Mouse (Mus musculus) frontal cortex, postnatal 14 days (tissue): Measurements from ENCODE around the gene Cdiptos.

ENCODE experiments used
- DNase-seq, 2 experiments: peaks; one replicate each; pipeline ENCODE4 v3.0.0; 2022; ENCODE audit warnings: low spot score in 2 of 2

Gene Cdiptos

DNA sequence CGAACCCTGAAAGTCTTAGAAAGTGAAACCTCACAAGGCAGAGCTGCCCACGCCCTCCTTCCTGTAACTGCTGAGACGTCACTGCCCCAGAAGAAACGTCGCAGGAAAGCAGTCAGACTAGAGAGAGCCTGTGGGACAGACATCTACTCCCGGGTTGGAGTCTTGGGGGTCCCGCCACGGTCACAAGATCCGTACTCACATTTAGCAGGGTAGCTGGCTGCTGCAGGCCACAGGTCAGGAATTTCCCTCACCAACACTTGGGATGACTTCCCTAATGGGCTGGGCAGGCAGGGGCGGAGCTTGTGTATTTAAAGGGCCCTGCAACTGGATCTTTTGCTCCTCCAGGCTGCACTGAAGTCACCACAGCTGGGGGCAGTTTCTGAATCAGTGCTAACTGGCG, 38.4 kb upstream of the Cdiptos start, which contains the start of gene Mvp:
Gene Mvp, minus strand, starts transcription at position 302 of the 400 bp plus-strand sequence.
- DNase-seq = no peak

DNA sequence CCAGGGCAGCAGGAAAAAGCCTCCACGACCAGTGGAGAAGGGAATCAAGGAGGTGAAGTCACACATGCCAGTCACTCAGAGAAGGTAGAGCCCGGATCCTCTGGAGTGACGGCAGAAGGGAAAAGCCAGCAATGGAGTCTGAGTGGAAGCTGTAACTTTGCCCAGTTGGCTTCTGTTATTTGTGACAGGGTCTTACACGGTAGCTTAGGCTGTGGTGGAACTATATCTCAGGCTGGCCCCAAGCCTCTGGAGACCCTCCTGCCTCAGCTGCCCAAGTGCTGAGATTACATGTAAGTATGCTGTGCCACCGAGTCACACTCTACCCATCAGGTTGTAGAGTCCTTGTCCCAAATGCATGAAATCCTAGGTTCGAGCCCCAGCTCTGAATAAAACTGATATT, 37.5 kb upstream of the Cdiptos start:
- DNase-seq = no peak

DNA sequence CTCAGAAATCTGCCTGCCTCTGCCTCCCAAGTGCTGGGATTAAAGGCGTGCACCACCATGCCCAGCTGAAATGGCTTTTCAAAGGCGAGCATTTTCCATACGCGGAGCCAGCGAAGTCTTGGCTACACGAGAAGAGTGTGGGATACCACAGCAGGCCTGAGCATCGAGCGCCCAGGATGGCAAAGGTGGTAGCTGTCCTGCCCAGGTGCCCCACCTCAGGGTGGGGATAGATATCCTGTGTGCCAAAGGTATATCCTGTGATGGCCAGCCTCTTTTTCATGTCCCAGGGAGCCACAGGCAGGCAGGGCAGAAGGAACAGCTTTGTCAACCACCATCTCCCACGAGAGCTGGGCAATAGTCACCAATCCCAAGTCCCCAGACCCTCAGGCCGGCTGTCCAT, 36.9 kb upstream of the Cdiptos start:
- no peak for DNase-seq

DNA sequence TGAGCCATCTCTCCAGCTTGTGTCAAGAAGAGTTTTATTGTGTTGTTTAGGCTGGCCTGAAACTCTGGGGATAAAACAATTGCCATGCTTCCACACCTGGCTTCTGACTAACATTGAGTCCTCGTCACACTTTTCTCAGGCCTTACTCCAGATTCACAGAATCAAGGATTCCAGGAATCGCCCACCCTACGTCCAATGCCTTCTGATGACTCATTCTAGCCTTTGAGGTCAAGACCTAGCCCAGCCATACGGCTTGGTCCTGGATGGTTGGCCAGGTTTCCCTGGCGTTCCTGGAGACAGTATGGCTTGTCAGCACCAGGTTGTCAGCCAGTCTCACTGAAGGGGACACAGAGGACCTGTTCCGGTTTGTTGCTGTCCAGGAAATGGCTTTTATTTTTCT, 36.5 kb upstream of the Cdiptos start:
- no peak for DNase-seq

DNA sequence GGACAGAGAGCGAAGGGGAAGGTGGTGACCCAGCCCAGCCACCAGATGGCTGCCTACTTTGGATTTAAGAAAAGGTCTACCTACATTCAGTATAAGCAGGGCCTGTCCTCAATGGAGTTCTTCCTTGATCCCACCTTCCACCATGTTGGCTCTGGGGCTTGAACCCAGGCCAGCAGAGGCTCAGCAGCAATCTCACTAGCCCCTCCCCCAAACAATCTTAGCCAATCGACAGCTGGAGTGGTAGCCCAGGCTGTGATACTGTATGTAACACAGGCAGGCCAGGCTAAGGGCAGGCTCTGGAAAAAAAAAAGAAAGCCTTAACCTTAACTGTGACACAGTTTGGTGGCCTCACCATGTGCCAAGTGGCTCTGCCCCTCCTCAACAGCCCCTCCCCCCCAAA, 35.8 kb upstream of the Cdiptos start:
- no peak for DNase-seq

DNA sequence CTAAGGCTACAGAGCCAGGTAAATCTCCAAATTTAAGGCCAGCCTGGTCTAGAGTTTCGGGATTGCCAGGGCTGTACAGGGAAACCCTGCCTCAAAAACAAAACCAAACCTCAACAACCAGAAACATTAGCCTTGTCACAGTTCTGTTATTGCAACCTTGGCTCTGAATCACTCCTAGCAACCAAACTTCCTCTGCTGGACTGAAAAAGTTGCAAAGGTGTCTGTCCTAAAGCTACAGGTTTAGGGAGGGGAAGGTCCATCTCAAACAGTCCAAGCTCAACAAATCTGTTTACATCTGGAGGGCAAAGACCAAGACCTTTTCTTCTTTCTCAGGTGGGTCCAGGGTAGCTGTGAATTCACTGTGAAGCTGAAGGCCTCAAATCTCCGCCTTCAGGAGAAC, 35.2 kb upstream of the Cdiptos start:
- no peak for DNase-seq

DNA sequence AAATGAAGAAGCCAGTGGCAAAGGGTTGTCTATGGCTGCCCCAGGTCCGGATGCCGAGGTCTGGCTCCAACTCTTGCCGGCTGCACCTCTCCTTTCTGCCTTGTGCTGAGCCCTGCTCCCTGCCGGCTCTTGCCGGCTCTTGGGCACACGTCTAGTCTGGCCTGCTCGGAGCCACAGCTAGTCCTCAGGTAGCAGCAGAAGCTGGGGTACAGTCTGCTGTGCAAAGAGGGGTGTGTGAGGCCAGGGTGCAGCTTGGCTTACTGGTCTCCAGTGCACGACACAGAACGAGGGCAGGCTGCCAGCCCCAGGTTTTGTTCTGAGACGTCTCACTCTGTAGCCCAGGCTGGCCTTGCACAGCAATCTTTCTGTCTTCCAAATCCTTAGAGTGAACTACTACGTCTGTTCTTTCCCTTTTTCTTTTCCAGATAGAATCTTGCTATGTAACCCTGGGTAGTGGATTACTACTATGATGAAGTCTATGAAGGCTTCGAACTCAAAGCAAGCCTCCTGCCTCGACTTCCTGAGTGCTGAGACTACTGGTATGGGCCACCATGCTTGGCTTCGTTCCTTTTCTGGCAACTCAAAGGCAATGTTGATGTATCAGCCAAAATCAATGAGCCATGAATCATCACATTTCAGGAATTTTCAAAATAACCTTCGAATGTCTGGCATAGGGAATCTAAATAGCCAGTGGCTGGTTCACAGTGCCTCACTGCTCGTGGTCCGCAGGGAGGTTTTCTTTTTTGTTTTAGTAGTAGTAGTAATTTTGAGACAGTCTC, 33.6 kb upstream of the Cdiptos start:
- no peak for DNase-seq

DNA sequence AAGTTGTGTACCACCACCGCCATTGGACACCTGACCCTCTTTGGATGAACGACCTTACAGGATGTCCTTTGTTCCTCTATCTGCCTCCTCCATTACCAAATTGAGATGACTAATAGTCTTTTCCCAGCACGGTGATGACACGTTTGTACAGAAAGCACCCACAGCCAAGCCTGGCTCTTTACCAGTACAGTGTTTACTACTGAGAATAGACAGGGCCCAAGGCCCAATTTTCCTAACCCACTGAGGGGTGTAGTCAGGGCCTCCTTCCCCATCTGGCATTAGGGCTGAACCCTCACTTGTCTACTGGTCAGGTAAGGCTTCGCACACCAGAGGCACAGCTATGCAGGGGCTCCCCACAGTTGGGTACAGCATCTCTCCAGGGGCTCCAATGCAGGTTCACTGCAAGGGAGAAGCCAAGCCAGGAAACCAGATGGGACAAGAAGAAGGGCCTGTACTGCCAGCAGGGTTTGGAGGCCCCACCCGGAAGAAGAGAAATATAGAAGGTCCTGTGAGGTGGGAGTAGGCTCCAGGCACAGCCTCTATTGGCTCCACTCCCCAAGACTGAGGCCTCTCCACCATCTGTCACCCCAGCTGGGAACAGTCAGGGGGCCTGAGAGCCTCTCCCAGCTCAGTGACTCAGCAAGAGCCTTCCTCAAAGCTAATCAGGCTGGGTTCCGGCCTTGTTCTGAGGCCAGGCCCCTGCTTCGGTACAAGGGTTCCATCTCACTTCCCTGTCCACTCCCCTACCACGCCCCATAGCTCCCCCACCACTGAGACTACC, 32.5 kb upstream of the Cdiptos start:
- peak in 1 of 2 experiments; percentile 57 for DNase-seq

DNA sequence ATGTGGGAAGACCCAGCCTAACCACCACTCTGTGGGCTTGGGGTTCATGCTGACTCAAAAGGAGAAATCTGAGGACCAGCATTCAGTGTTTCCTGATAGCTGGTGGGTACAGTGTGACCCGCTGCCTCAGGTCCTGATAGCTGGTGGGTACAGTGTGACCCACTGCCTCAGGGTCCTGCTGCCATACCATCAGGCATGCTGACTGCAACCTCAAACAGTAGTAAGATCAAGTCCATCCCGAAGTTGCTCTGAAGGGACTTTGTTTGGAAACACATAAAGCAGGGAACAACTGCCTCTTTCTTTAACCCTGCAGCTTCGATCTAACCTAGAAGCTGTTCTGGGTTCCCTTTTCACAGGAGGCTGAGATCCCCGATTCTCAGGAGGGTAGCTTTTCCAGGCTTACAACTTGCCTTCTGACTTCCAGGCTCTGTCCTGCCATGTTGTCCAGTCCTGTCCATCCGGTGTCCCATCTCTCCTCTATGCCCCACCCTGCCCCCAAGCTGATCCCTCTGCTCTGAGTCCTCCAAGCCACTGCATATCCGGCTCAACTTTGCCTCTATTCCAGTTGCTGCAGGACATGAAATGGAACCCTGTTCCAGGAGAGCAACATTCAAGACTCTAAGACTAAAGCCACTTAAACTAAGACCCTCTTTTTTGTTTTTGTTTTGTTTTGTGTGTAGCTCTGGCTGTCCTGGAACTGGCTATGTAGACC, 31.6 kb upstream of the Cdiptos start:
- no peak for DNase-seq

DNA sequence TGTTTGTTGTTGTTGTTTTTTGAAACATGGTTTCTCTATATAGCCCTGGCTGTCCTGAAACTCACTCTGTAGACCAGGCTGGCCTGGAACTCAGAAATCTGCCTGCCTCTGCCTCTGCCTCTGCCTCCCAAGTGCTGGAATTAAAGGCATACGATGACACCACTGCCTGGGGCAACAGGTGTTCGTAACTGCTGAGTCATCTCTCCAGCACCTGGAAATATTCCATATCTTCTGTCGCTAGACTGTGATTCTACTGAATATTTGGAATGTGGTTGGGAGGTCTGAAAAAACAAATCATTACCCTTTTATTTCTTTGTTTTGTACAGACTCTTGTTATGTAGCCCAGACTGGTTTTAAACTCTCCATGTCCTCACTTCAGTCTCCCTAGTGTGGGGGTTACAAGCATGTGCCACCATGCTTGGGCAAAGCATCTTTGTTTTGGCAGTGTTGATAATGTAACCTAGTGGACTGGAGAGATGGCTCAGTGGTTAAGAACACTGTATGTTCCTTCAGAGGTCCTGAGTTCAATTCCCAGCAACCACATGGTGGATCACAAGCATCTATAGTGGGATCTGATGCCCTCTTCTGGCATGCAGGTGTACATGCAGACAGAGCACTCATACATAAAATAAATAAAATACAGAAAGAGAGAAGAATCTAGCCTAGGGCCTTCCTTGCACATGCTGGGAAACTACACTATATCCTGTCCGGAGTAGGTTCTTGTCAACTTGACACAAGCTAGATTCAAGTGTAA, 28.4 kb upstream of the Cdiptos start:
- DNase-seq = no peak

DNA sequence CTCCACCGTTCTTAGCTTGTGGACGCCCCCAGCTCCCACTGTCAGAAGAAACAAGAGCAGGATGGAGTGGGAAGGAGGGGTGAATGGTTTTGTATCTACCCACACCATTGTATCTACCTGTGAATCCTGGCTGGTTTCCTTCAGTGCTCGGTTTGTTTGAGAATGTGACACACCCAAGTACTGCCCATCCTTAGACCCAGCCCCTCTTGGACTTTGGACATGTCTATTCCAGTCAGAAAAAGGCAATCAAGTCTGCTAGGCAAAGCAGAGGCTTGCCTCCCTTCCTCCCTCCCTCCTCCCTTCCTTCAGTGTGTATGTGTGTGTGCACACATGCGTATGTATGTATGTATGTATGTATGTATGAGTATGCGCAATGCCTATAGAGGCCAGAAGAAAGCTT, 27.7 kb upstream of the Cdiptos start:
- no peak for DNase-seq

DNA sequence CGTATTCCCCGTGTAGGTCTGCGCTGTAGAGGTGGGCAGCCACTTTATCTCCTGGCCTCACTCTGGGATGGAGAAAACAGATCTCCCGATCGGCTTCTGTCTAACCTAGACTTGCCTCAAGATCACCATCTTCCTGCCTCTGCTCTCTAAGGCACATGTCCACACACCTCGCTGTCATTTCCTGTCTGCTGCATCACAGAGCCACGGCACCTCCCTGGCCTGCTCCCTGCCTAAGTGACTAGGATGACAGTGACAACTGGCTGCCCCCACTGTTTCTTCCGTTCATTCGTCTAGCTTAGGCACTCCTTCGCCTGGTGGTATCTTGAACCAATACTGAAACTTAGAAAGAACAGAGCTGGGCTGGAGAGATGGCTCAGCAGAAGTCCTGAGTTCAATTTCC, 23.7 kb upstream of the Cdiptos start:
- DNase-seq = no peak

DNA sequence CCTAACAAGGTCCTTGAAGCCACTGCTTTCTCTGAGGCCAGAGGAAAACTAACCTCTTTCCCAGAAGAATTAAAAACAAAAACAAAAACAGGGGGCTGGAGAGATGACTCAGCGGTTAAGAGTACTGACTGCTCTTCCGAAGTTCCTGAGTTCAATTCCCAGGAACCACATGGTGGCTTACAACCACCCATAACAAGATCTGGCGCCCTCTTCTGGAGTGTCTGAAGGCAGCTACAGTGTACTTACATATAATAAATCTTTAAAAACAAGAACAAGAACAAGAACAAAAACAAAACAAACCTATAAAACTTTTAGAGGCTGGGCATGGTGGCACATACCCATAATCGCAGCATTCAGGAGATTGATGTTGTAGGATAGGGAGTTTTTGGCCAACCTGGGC, 20.6 kb upstream of the Cdiptos start:
- DNase-seq = no peak

DNA sequence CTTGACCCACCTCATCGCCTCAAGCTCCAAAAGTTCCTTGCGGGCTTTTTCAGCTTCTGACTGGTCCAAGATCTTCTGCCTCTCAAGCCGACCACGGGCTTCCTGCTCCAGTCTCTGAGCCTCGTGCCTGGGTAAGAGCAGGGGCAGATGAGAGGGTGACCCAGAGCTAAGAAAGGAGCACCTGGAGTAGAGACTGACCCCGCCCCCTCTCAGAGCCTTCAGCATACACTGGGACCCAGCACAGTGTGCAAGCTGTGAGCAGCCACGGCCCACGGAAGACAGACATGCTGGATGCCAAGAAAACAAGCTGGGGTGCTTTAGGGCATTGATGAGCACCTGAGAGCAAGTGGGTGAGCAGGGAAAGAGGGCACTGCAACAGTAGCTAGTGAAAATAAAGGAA, 12.9 kb upstream of the Cdiptos start:
- no peak for DNase-seq

DNA sequence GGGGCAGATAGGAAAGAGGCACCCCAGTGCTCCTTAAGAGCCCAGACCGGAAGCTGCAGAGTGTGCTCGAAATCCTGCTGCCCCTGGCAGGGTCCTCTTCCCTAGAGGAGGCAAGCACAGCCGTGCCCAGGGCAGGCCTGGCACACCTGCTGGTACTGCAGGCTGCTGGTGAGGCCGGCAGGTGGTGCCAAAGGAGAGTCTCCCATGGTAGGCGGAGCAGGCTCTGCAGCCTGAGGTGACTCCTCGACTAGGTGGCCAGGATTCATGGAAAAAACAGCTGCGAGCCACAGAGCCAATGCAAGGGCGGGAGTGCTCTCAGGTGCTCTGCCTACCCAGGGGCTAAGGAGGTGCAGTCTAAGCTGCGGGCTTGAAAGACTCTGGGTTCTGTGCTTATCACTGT, 10.4 kb upstream of the Cdiptos start:
- DNase-seq = no peak

DNA sequence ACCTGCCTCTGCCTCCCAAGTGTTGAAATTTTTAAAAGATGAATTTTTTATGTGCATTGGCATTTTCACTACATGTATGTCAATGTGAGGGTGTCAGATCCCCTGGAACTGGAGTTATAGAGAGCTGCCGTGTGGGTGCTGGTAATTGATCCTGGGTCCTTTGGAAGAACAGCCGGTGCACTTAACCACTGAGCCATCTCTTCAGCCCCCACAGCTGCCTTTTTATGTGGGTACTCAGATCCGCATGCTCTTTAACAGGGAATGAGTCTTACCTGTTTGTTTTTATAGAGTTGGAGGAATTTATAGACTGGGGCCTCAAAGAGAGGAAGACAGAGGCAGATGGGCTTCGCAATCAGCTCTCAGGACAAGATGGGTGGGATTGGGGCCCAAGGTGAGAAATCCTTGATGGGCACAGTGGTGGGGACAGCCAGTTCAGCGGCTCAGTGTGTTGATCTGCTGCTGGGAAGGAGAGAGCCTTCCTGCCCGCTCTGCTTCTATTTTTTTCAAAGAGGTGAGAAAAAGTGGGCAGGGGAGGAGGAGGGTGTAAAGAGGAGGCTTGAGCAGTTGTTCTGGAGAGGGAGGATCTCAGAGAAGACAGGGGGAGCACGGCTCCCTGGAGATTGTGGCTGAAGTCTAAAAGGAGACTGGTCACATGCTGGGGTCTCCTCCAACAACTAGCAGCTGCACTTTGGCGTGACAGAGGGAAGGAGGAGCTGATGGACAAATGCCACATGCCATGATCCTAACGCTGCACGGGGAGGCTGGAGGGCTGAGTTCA, 9.0 kb upstream of the Cdiptos start:
- no peak for DNase-seq

DNA sequence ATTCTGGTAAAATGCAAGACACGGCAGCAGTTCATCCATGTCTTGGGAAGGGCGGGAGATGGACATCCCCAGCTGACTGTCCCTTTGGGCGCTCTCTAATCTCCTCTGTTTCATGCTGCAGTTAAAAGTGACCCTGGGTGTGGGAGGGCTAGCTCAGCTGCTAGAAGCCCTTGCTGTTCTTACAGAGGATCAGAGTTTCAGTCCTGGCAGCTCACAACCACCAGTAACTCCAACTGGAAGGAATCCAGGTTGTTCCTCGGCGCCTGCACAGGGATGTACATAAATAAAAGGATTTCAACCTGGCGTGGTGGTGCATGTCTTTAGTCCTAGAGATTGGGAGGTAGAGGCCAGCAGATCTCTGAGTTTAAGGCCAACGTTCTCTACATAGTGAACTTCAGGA, 7.2 kb upstream of the Cdiptos start:
- DNase-seq = no peak

DNA sequence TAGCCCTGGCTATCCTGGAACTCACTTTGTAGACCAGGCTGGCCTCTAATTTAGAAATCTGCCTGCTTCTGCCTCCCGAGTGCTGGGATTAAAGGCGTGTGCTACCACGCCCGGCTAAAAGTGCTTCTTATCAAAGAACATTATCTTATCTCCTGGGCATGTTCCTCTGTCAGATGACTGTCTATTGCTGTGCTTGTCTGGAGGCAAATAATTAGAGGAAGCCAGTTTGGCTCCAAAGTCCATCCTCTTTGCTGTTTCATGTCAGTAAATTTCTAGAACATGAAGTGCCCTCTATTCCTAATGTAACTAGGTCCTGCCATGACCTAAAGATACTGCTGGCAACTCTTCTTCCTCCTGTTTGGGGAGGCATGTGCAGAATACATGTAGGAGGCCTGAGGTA, 6.2 kb upstream of the Cdiptos start:
- DNase-seq = no peak

DNA sequence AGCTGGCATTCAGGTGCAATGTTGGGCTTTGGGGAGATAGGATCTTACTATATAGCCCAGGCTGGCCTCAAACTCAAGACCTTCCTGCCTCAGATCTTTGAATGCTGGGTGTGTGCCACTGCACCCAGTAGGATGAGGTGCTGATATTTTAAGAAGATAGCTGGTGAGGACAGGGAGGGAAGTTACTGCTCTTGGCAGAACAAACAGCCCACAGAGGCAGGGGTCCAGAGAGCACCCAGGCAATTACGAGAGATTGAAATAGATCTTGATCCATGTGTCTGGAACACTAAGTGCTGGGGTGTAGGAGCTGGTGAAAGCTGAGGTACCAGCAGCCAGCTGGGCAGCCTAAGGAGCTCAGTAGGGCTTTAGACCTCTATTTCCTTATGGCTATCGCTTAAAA, 5.7 kb upstream of the Cdiptos start:
- DNase-seq = no peak

DNA sequence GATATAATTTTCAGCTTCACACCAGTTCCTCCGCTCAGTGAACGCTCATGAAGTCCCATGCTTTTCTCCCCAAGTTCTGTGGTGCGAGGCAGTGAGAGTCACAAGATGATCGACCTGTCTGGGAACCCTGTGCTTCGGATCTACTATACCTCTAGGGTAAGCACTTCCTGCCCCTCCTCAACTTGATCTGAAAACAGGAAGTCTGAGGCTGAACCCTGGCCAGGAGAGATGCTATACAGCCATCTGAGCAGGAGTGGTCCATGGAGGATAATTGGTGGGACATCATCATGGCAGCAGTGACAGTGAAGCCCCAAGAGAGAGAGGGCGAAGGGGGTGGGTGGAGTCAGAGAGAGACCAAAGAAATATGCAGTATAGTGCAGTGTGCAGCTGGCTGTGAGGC, 2.9 kb upstream of the Cdiptos start:
- DNase-seq = no peak

DNA sequence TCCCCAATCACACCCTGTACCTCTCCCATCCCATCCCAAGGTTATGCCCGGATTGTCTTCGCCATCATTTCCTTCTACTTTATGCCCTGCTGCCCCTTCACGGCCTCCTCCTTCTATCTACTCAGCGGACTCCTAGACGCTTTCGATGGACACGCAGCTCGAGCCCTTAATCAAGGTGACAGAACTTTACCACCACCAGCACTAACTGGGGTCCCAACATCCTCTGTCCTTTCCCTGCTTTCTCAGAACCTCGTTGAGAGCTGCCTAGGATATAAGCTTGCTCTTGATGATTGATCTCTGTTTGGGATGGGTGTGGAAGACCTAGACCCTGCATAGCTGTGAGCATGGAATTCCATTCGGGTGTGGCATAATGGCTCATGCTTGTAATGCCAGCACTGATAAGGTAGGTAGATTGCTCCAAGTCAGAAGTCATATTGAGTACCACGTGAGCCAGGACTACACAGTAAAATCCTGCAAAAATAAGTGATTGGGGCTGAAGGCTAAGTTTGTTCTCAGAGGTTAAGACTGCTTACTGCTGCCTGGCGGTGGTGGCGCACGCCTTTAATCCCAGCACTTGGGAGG, 1.1 kb upstream of the Cdiptos start:
- no peak for DNase-seq

DNA sequence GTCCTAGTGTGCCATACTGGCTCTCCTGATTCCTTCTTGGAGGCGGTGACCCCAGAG, 177 bp downstream of the Cdiptos start, which contains the start of gene Cdipt:
Gene Cdipt, plus strand, starts transcription at position 22 of the 57 bp plus-strand sequence.
- DNase-seq = no peak
